Mouse (Mus musculus): ENCODE results near the gene Wasl.

DNA sequence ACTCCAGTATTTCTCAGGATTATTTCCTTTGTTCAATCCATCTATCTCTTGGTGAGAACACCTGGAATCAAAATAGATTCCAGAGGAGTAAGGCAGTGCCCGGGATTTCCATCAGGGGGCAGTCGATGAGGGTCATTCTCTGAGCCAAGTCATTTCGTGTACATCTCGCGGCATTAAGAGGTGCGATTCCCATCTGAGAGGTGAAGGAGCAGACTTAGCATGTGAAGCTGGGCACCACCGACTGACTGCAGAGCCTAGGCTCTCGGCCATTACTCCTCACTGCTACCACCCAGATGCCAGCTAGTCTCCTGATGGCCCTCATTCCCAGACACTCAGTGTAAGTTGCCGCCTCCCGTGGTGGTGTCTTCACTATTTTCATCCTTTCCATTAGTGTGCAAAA, 58.3 kb downstream of the Wasl start:
- no peak for TF ChIP-seq CTCF (IDR thresholded peaks at IDR 0.05; ENCODE audit: extremely low read depth, insufficient read depth, low read length)
- no peak for TF ChIP-seq POLR2A (IDR thresholded peaks at IDR 0.05; ENCODE audit: extremely low read depth, insufficient read depth, low read length)

All from cortical plate, adult 2 months (tissue).